Mouse (Mus musculus) limb, embryonic 11.5 days (tissue): ENCODE results near the gene Fnip2. TPM values are rescaled to one million over a fixed set of nuclear protein-coding genes. Genes with fewer than 3 reads are reported as not detected.

Experiments
- ATAC-seq: fragments of 200-750 bp; cut with Nextera tagmentation; 2 replicates; pipeline ENCODE4 v1.8.0; 2017; ENCODE audit warnings: low read depth; ENCODE audit not compliant: insufficient number of reproducible peaks, low FRiP score, low TSS enrichment
- DNase-seq: peaks from one replicate; pipeline ENCODE4 v3.0.0-alpha.2; 2015; ENCODE audit warnings: low spot score
- H3K27ac ChIP-seq: fragments of 300-500 bp; sonication (generic); replicated peaks from 2 replicates; pipeline ENCODE4 v1.5.1; 2014; ENCODE audit warnings: low read depth, mild to moderate bottlenecking, low read length
- H3K27me3 ChIP-seq: fragments of 300-500 bp; sonication (generic); 2 replicates; pipeline ENCODE4 v1.6.1; 2014; ENCODE audit warnings: mild to moderate bottlenecking, low read length, mixed read lengths; ENCODE audit not compliant: control insufficient read depth, insufficient read depth
- H3K36me3 ChIP-seq: fragments of 300-500 bp; sonication (generic); 2 replicates; pipeline ENCODE4 v1.6.1; 2014; ENCODE audit warnings: mild to moderate bottlenecking, low read length, moderate library complexity, mixed read lengths; ENCODE audit not compliant: control insufficient read depth, insufficient read depth
- H3K4me1 ChIP-seq: fragments of 300-500 bp; sonication (generic); 2 replicates; pipeline ENCODE4 v1.6.1; 2014; ENCODE audit warnings: low read length, mixed read lengths; ENCODE audit not compliant: control insufficient read depth, insufficient read depth
- H3K4me2 ChIP-seq: fragments of 300-500 bp; sonication (generic); 2 replicates; pipeline ENCODE4 v1.6.1; 2014; ENCODE audit warnings: low read depth, mild to moderate bottlenecking, moderate library complexity; ENCODE audit not compliant: severe bottlenecking
- H3K4me3 ChIP-seq: fragments of 300-500 bp; sonication (generic); 2 replicates; pipeline ENCODE4 v1.5.1; 2014; ENCODE audit warnings: low read depth, low read length
- H3K9ac ChIP-seq: fragments of 300-500 bp; sonication (generic); 2 replicates; pipeline ENCODE4 v1.6.1; 2014; ENCODE audit warnings: mild to moderate bottlenecking, low read length
- H3K9me3 ChIP-seq: fragments of 300-500 bp; sonication (generic); 2 replicates; pipeline ENCODE4 v1.6.1; 2016; ENCODE audit warnings: low read length; ENCODE audit not compliant: control insufficient read depth
- WGBS: fragments of 180-500 bp; shearing (Covaris S2); extraction: QIAGEN DNeasy Blood & Tissue Kit; methylation state at CpG from one replicate; pipeline ENCODE4 v1.1.7; 2014; 5-methylcytosine and 5-hydroxymethylcytosine counted together
- polyA plus RNA-seq: library from polyadenylated mRNA; unstranded; fragments of >200 nt; fragmentation: Nextera tagmentation; extraction: Ambion mirVana; gene quantifications from 2 replicates; pipeline ENCODE4 v1.2.1, GENCODE M21; 2014

Gene Fnip2
- polyA plus RNA-seq, 1 experiment from 2014 or later, result 5.1 TPM

DNA sequence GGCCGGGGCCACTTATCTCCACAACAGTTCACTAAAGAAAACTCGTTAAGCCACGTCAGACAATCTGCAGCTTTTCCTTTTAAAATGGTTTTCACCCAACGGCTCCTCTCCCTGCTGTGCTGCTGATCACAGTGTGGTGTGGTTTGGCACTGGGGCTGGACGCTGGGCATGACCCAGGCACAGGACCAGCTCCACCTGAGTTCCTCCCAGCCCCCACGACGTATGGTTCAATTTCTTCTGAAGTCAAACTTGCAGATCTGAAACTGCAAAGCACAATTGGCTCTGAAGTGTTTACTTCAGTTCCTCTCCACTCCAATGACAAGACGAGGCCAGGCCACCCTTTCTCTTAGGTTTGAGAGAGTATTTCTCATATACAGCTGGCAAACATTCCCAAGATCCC lies 39.1 kb downstream of the Fnip2 start:
- H3K27ac ChIP-seq, result no peak overlapping the region
- H3K4me3 ChIP-seq, result no peak overlapping the region
- DNase-seq, result no peak
- H3K36me3 ChIP-seq, result no peaks in the 10 kb centered on the region
- H3K4me1 ChIP-seq, result 0 out of 2 replicates have a peak, but pooled peaks cover 5% of the 10 kb centered on the region
- no peak overlapping the region for H3K9ac ChIP-seq
- WGBS, result 60% methylated on average over 8 of the region's 8 CpGs
- no peak overlapping the region for H3K4me2 ChIP-seq
- no peak for ATAC-seq
- no peaks in the 10 kb centered on the region for H3K9me3 ChIP-seq
- no peaks in the 10 kb centered on the region for H3K27me3 ChIP-seq

DNA sequence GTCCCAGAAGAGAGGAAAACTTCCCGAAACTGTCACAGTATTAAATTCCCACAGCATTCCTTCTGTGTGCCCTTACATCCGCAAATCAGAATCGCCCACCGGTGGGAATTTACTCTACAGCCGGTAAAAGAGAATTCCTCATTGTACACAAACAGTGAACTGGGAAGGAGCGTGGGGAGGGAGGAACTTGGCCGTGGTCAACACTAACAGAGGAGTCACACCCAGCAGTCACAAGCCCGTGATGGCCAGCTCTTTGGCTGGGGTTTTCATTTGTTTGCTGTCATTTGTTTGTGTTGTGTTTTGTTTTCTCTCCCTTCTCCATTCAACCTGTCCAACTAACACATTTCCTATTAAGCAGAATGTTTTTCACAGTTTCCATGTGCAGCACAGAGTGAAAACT lies 39.7 kb downstream of the Fnip2 start:
- DNase-seq (no peak), ATAC-seq (no peak)
- H3K4me2 ChIP-seq, result no peak overlapping the region
- H3K27ac ChIP-seq, result no peak overlapping the region
- no peak overlapping the region for H3K9ac ChIP-seq
- H3K36me3 ChIP-seq, result no peaks in the 10 kb centered on the region
- no peak overlapping the region for H3K4me3 ChIP-seq
- 0 out of 2 replicates have a peak, but pooled peaks cover 5% of the 10 kb centered on the region for H3K4me1 ChIP-seq
- no peaks in the 10 kb centered on the region for H3K9me3 ChIP-seq
- no peaks in the 10 kb centered on the region for H3K27me3 ChIP-seq
- 86% methylated on average over 8 of the region's 8 CpGs for WGBS

DNA sequence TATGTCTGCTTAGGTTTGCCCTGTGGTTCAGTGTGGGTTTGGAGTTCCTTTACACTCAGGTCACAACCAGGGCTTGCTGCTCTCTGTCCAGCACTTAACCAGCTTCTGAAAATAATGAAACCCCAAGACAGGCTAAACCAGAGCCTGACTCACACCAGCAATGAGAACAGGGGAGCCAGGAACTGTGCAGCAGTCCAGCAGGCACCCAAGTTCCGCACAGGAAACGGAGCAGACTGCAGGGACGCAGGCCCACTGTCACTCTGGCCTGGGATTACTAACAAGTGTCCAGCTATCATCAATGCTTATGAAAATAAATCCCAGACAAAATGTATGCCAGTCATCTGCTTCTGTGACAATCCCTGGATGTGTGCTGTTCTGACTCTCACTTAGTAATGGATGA lies 40.1 kb downstream of the Fnip2 start:
- no peaks in the 10 kb centered on the region for H3K9me3 ChIP-seq
- H3K27me3 ChIP-seq, result no peaks in the 10 kb centered on the region
- WGBS, result 93% methylated on average over 3 of the region's 3 CpGs
- H3K4me2 ChIP-seq, result no peak overlapping the region
- DNase-seq (no peak), ATAC-seq (no peak)
- 0 out of 2 replicates have a peak, but pooled peaks cover 5% of the 10 kb centered on the region for H3K4me1 ChIP-seq
- H3K36me3 ChIP-seq, result no peaks in the 10 kb centered on the region
- no peak overlapping the region for H3K27ac ChIP-seq
- no peak overlapping the region for H3K4me3 ChIP-seq
- H3K9ac ChIP-seq, result no peak overlapping the region

DNA sequence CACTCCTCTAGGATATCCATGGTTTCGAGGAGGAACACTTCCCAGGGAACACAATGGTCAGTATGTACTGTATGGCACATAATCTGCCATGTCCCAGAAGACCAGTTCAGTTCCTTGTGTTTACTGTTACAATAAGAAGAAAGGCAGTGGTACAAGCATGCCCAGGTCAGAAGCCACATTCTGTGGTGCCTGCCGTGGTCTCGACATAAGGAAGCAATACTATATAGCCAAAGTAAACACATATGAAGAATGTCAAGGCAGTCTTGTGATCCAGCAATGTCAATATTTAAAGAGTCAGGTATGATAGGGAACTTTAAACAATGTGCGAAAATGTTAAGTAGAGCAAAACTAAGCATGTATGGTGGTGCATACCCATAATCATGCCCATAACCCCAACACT lies 44.2 kb downstream of the Fnip2 start:
- Histone ChIP-seq H3K4me2 (no peak overlapping the region), H3K27me3 (no peaks in the 10 kb centered on the region), H3K36me3 (no peaks in the 10 kb centered on the region), H3K4me1 (0 out of 2 replicates have a peak, but pooled peaks cover 4% of the 10 kb centered on the region), H3K4me3 (no peak overlapping the region), H3K27ac (no peak overlapping the region), H3K9ac (no peak overlapping the region), H3K9me3 (no peaks in the 10 kb centered on the region)
- ATAC-seq, result no peak
- no peak for DNase-seq
- WGBS, result 89% methylated on average over 4 of the region's 4 CpGs

DNA sequence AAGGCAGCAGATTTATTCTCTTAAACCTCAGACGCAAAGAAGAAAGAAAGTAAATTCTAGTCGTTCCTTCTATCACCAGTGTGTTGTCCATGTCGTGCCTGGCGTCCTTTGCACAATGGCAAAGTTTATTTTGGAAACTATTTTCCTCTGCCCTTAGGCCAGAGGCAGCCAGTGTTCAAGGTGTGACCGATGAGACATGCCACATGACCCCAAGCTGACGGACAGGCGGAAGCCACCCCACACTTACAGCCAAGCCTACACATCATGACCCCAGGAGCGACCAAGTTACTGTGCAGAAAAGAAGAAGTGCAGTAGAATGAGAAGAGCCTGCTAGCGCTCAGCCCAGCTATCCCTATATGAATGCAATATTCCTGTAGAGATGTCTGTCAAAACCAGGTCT lies 47.7 kb downstream of the Fnip2 start:
- Histone ChIP-seq H3K4me1 (0 out of 2 replicates have a peak, but pooled peaks cover 10% of the 10 kb centered on the region), H3K36me3 (no peaks in the 10 kb centered on the region), H3K27ac (no peak overlapping the region), H3K9me3 (no peaks in the 10 kb centered on the region), H3K9ac (no peak overlapping the region), H3K4me3 (no peak overlapping the region), H3K27me3 (no peaks in the 10 kb centered on the region), H3K4me2 (no peak overlapping the region)
- ATAC-seq, result no peak
- 72% methylated on average over 9 of the region's 9 CpGs for WGBS
- no peak for DNase-seq

DNA sequence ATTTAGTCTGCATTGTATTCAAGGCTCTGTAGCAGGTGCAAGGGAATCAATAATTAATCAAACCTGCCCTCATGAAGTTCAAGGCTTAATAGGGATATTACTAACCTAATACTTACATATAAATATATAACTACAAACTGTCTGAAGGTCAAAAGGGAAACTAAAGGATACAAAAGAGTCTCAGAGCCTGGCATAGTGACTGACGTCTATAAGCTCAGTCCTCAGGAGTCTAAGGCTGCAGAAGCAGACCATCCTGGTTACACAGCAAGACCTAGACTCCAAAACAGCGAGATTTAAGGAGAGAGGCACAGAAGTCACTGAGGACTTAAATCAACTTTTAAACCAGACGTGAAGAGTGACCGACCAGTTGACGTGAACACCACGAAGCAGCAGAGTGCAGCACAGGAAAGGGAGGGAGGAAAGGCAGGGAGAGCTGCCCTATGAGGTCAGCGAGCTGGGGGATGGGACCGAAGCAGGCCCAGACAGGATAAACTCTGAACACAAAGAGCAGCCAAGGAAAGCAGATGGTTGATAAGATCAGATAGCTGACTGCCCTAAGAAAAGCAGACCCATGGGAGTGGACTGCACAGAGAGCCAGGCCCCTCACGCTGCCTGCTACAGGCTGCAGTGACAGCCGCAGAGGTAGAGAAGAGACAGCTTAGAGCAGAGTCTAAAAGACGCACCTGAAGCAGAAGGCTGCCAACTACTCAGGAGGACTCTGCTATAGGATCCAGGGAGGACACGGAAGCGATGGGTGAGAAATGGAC lies 48.7 kb downstream of the Fnip2 start:
- ATAC-seq, result no peak

DNA sequence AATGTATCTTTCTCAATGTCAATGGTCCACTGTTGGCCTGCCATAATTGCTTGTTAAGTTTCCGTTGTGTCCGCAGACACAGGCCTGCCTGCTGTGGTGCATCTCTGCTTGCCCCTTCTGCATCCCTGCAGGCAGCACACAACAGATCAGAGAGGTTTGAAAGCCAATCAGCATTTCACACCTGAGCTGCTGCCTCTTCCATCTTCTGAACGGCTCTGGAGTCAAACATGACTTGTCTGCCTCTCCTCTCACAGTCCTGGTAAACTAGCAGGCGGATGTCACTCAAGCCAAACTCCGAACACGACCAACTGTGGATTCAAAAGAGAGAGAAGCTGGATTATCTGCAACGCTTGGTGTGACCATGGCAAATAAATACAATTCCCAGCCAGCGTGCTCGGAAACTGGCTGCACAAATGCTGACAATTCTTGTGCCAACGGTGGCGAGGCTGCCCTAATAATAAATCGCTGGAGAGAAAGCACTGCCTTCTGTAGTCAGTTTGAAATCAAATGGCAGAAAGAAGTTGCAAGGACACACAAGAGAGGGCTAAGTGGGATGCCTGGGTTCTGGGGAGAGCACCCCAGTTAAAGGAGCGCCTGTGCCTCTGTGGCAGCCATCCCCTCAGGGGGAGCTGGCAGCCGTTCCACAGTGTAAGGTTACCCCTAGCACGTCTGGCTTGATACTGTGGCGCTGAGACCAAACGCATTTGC lies 49.6 kb downstream of the Fnip2 start:
- Histone ChIP-seq H3K4me3 (no peak overlapping the region), H3K4me1 (0 out of 2 replicates have a peak, but pooled peaks cover 10% of the 10 kb centered on the region), H3K27ac (no peak overlapping the region), H3K36me3 (no peaks in the 10 kb centered on the region), H3K4me2 (no peak overlapping the region), H3K9ac (no peak overlapping the region), H3K27me3 (no peaks in the 10 kb centered on the region), H3K9me3 (no peaks in the 10 kb centered on the region)
- DNase-seq (no peak), ATAC-seq (no peak)
- WGBS, result 64% methylated on average over 17 of the region's 17 CpGs

More for the DNA sequence above, 48.7 kb downstream of the Fnip2 start:
- WGBS, result 38% methylated on average over 13 of the region's 13 CpGs
- Histone ChIP-seq H3K4me3 (no peak overlapping the region), H3K27me3 (no peaks in the 10 kb centered on the region), H3K27ac (no peak overlapping the region), H3K36me3 (no peaks in the 10 kb centered on the region), H3K4me1 (0 out of 2 replicates have a peak, but pooled peaks cover 10% of the 10 kb centered on the region), H3K9ac (no peak overlapping the region), H3K9me3 (no peaks in the 10 kb centered on the region), H3K4me2 (no peak overlapping the region)
- DNase-seq, result peak; percentile 54

DNA sequence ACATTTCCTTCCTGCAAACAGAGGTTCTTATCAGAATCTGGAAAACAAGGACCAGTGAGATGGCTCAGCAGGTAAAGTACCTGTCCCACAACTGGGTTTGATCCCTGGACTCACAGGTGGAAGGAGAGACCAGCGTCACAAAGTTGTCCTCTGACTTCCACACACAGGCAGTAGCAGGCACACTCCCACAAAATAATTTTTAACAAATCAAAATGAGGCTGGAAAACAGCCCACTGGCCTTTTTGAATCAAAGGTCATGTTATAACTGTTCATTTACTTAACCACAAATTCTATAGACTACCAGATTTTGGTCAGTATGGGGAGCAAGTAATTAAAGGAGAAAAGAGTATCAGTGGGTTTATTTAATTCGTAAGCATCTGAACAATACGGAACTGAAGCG lies 50.6 kb downstream of the Fnip2 start:
- ATAC-seq, result no peak
- no peak for DNase-seq
- 93% methylated on average over 4 of the region's 4 CpGs for WGBS
- Histone ChIP-seq H3K36me3 (no peaks in the 10 kb centered on the region), H3K4me2 (no peak overlapping the region), H3K9me3 (no peaks in the 10 kb centered on the region), H3K27me3 (no peaks in the 10 kb centered on the region), H3K27ac (no peak overlapping the region), H3K9ac (no peak overlapping the region), H3K4me1 (0 out of 2 replicates have a peak, but pooled peaks cover 10% of the 10 kb centered on the region), H3K4me3 (no peak overlapping the region)
